Mouse (Mus musculus) urinary bladder, adult 2 months (tissue): ENCODE data around the gene Dlk2. TPM values are rescaled to one million over a fixed set of nuclear protein-coding genes. Genes with fewer than 3 reads are reported as not detected.

Source experiments
- DNase-seq: peaks from one replicate; pipeline ENCODE4 v3.0.0; 2022; ENCODE audit warnings: low spot score
- polyA plus RNA-seq: library from polyadenylated mRNA; depleted of rRNA; stranded (reverse); fragments of >200 nt; gene quantifications from 2 replicates; pipeline ENCODE4 v1.2.3, GENCODE M21; 2012

Gene Dlk2
- polyA plus RNA-seq, 1 experiment, result 27.6 TPM

DNA sequence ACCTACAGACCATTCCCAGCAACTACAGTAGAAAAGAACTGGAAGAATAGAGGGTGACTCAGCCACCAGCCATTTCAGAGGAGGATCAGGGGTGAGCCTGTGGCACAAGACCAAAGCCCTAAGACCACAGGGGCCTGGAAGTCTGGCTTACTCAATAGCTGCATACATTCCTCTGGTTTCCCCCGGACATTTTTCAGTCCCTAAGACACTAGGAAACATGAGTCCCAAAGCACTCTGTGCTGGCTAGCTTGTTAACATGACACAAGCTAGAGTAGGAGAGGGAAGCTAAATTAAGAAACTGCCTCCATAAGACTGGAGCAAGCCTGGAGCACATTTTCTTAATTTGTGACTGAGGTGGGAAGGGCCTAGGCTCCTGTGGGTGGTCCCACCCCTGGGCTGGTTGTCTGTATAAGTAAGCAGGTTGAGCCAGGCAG is 23.4 kb upstream of the Dlk2 start:
- DNase-seq, result no peak

DNA sequence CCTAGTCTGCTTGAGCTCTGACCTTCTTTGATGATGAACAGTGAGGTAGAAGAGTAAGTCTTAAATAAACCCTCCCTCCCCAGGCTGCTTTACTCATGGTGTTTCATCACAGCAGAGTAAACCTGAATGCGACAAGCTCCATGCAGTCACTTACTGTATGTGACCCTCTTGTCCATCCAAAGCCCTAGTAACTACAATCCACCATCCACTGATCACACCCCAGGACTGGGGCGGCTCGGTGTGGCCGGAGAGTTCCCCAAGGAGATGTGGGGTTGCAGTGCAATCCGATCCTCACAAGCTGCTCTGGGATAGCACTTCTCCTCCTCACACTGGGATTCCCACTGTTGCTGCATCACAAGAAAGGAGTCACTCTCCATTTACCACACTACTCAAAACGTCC is 22.8 kb upstream of the Dlk2 start:
- DNase-seq, result no peak

DNA sequence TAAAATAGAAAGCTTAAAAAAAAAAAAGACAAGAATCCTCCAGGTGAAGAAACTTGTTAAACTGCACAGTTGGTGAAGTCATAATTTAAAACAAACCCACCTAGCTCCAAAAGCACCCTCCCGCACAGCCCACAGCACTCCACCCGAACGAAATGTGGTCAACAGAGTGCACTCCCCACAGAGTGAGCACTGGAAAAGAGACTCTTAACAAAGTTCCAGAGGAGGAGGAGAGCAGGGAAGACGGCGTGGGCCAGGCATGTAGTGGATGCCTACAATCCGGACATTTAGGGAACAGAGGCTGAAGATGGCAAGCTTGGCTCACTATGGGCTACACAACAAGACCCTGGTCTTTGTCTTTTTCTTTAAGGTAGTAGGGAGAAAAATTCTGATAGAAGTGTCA is 22.2 kb upstream of the Dlk2 start:
- no peak for DNase-seq

DNA sequence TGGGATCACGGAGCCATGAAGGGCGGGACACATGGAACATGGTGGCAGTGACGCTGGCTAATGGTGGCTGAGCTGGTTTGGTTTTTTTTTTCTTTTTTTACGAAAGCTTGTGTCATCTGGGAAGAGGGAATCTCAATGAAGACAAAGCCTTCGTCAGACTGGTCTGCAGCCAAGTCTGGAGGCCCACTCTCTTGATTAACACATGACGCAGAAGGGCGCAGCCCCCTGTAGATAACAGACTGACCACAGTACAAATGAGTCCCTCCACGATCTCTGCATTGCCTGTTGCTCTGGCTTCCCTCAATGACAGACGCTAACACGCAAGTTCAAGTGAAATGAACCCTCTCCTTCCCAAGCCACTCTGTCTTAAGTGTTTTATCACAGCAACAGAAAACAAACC is 21.7 kb upstream of the Dlk2 start:
- DNase-seq, result no peak

DNA sequence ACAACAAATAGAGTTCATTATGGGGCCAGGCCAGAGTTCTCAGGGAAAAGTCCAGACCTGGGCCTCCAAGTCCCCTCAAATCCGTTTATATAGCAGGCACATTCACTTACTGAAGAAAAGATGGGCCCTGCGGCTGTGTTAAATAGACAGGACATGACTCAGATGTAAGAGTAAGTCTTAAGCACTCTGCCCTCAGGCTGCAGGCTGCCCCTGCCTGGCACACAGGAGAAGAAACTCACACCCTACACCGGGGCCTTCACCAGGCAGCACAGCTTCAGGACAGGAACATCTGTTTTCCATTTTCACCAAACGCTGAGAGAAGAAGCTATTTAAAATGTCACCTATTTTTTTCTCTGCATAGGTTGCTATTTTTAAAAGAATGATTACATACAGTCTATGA is 19.6 kb upstream of the Dlk2 start:
- peak; percentile 18 for DNase-seq

DNA sequence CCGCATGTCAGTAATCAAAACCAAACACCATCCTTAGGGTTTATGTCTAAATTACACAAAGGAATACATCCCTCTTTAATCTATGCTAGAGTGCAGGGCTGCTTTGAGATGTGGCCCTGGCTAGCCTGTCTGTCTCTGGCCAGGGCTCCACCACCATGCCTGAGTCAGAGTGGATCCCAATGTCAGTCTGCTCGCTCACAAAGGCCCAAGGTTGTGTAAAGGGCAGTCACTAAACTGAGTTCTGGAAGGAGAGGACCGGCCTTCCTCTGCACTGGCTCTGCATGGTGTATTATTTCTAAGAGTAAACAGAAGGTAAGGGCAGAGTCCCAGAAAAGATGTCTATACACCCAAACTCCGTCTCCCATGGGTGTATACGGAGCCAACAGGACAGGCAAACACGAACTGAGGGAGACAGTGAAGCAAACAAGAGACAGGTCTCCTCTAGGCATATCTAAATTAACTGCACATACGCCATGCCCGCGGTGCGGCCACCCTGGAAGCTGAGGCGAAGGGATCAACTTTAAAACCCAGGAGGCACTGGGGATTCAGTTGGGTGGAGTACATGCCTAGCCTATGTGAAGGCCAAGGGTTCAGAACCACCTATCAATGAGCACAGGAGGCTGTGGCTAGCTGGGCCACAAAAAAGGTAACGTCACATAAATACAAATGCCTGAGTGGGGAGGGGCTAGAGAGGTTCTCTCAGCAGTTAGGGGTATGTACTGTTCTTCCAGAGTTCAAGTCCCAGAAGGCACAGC is 19.0 kb upstream of the Dlk2 start:
- no peak for DNase-seq

DNA sequence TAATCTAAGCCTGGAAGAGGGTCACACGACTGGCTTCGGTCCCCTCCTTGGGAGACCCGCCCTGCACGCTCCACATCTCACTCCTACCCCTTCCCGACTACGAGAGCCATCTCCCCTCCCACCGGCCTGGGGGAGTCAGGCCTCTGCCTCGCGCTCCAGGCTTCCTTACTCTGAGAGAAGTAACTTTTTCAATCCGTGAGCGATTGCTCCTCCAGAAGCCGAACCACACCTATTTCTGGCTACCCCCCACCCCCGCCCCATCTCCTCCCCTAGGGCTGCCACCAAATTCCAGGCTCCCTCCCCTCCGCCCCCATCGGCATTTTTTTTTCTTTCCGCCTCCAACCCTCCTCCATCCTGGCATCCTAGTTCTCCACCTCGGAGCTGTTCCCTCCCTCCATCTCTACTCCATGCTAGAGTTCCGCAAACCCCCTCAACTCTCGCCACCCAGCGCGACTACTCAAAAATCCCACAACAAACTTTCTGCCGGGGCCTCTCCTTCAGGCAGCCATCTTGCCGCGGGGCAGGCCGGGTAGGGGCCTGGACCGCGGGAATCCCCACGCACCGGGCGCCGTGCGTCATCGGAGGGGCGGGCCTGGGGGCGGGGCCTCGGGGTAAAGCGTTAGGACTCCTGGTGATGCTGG is 14.6 kb upstream of the Dlk2 start, which contains the start of gene Tjap1:
Tjap1 (minus strand) TSS at position 544 of the 641 bp plus-strand sequence.
- DNase-seq, result peak; percentile 67

DNA sequence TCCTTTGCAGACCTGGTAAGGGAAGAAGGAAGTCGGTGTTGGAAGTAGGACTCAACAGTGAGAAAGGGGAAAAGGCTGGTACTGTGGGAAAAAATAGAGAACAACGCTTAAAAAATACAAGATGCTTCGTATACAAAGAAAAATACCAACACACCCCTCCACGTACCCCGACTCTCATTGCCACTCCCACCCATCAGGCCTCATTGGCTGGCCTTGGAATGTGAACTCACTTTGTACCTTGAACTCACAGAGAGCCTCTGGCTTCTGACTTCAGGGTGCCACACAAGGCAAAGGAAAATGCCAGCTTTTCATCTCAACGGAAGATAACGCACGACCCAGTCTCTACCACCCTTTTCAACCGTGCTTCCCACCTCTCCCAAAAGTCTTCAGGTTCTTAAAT is 14.1 kb upstream of the Dlk2 start:
- no peak for DNase-seq

DNA sequence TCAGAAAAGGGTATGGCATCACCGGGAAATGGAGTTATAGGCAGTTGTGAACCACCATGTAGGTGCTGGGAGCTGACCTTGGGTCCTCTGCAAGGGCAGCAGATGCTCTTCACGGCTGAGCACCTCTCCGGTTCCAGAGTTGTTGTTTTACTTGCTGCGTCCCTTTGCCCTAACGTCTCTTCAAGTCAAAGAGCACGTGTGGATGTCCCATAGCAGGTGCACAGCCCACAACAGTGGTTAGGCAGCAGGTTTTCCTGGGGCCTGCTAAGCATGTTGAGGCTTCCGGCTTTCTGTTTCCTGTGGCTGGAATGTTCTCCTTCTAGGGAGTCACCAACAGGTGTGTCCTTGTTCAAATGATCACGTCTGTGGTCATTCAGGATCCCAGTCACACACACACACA is 13.3 kb upstream of the Dlk2 start:
- no peak for DNase-seq

DNA sequence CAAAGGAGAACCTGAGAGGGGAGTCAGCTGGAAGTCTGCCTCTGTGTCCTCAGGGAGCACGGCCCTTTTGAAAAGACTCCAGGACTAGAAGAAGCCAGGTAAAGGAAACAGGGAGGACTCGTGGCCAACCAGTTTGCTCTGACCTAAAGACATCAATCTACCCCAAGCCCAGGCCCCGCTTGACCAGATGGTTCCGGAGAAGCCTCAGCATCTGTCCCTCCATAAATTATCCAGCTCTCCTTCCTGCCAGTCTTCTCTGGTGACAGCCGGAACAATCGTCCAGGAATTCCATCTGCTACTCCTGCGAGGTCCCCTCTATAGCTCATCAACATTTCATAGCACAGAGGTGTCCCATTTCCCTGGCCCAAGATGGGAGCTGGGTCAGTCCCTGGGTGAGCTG is 12.6 kb upstream of the Dlk2 start:
- DNase-seq, result no peak

DNA sequence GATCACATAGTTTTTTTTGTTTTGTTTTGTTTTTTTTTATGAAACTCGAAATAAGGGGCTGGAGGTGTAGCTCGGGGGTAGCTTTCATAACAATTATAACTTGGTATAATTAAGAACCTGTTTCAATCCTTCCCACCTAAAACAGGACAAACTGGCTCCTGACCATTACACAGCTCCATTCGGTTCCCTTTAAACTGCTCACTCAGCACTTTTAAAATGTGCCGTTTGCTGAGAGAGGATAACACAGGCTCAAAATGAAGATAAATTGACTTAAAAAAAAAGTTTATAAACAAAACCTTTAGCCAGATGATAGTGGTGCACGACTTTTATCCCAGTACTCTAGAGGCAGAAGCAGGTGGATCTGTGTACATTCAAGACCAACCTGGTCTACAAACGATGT is 11.8 kb upstream of the Dlk2 start:
- no peak for DNase-seq

DNA sequence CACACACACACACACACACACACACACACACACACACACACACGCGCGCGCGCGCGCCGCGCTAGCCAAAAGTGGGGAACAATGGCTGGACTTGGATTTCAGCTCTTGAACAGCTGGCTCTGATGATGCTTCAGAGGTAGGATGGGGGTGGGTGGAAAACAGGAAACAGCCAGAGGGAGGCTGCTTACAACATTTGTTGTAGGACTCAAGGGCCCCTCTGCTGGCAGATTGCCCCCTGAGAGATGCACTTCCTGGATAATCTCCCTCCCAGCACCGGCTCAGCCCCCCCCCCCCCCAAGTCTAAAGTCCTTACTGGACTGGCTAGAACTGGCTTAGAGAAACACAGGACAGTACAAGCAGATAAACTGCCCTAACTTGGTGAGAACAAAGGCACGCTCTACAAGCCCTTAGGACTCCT is 9.5 kb upstream of the Dlk2 start:
- DNase-seq, result no peak

DNA sequence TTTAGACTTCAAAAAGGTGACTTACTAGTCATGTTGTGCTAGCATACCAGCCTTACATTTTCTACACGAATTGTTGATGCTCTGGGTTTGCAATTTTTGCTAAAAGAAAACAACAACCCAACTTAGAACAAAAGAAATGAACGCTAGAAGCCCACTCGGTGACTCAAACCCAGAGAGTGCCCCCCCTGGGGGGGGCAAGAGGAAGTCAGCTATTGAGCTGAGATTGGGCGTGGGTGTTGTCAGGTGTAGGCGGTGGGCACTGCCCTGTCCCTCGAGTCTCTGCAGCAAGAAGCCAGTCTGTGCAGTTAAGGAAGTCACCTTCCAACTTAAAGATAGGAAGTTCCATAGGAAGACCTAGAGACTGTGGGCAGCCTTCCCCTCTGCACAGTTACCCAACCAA is 620 bp upstream of the Dlk2 start:
- DNase-seq, result no peak

DNA sequence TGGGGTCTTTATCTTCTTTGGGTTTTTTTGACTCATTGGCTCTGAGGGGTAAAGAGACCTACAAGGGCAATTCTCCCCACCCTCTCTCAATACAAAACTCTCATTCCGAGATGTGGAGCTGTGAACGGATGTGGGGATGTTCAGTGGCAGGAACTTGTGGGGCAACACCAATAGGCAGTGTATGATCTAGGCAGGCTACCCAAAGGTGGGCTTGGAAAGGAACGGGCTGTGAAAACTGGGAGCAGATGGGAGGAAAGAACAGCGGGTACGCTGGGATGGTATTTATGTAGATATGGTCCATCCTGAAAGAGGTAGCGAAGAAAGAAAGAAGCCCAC is 225 bp upstream of the Dlk2 start:
- no peak for DNase-seq

DNA sequence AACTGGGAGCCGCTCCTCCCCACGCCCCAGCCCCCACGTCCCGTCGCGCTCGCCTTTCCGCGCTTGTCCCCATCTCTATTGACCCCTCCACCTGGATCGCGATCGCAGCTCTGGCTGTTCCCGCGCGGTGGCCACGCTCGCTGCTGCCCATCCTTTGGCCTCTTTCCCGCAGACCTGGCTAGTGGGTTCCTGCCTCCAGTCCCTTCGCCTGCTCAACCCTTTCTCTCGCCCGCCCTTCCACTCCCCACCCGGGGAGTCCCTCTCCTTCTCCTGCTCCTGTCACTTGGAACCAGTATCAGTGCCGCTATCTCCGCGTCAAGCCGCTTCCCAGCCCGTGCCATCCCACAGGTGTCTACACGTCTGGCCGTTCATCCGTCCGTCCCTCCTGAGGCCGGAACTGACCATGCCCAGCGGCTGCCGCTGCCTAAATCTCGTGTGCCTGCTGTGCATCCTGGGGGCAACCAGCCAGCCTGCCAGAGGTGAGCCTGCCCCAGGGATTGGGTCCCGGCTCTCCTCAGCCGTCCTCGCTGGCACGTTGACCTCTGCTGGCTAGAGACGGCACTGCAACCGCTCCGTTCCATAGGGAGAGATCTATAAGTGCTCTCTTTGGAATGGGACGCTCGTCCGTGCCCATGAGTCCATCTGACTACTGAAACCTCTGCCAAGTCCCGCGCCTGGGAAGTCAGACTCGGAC is 1.1 kb downstream of the Dlk2 start:
- peak; percentile 75 for DNase-seq

DNA sequence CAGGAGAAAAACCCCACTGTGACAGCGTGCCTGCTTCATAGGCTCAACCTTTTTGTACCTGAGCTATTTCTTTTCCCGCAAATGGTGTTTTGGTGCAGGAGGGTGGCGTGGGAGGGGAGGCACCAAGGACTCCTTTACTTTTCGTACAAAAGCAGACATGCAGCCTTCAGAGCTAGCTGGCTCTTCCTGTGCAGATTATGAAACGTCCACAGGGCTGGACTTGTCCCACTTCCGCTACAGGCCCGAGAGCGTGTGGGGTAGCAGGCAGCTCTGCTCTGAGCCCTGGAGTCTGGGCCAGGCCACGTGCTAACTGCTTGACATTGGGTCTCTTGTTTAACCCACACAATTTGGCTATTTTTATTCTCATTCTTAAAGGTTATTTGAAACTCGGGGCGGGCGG is 4.7 kb downstream of the Dlk2 start:
- no peak for DNase-seq

DNA sequence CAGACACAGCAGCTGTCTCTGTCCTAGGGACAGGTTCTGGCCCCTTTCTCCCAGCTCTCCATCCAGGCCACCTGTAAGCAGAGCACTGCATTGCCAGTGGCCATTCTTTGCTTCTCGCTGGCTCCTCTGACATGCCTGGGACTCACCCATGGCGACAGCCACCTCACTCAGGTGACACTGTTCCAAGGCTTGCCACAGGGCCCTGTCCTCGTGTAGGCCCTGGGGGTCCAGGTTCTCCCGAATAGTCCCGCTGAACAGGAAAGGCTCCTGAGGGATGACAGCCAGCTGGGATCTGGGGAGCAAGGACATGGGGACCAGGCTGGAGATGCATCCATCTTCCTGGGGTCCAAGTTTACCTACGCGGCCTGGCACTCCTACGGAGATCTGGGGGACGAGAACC is 7.0 kb downstream of the Dlk2 start:
- no peak for DNase-seq

DNA sequence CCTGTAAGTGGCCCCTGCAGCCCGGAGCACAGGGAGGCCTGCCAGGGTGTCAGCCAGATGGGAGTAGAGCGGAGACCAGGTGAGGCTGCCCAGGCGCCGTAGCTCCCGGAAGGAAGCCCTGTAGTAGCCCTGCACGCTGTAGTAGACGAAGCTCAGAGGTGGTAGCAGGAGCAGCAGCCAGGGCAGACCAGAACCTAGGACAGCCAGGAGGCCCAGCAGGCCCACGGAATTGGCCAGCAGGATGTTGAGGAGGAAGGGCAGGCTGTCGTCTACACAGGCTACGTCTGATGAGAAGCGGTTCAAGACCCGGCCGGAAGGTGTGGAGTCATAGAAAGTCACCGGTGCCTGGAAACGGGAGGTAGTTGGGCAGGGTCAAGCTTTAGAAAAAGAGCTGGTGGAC is 9.7 kb downstream of the Dlk2 start:
- no peak for DNase-seq

DNA sequence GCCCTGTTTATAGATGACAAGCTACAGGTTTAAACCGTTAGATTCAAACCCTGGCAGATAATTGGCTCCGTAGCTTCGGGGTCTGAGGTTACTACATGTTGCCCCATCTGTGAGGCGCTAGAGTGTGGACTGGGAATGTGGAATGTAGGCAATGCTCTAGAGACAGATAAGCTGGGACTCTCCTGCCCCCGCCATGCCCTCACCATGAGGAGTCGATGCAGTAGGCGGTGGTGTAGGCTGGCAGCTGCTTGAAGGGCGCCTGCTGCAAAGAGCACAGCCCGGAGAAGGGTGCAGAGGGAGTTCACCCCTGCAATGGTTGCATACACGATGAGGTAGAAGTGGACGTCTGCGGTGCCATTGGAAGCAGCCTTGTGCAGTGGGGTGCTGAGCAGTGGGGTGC is 12.6 kb downstream of the Dlk2 start:
- no peak for DNase-seq

DNA sequence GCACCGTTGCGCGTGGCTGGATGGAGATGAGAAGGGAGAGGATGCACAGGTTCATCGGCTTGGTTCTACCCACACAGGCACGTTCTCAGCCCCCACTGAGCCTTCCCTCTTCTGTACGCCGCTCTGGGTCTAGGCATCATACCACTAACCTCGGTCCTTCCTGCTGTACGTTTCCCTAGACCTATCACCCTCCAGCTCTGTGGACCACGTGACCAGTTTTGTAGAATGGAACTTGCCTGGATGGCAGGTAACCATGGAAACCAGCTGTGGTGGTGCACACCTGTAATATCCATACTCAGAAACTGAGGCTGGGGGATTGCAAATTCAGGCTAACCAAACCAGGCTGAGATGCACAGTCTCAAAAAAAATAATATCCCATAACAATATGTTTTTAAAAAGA is 13.3 kb downstream of the Dlk2 start:
- DNase-seq, result no peak

DNA sequence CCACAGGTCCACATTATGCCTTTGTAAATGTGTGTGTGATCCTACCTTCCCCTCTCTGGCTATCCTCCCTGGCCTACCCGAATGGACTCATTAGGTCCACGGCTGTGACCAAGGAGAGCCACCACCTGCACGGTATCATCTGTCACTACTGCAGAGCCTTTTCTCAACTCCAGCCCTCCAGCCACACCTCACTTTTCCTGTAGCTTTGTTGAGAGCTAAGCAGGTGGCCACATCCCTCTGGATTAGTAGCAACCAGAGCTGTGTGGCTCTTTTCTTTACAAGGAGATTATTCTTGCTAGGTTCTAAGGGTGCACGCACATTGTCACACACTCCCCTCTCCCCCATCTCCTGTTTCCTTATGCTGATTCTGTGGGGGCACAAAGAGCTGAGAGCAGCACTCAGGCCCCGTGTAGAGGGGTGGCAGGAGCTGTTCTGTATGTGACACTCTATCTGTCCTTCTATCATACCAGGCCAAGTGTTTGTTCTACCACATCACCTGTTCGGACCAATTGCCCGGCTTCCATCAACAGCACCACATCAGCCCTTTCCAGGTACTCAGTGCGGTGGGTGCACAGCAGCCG is 16.0 kb downstream of the Dlk2 start:
- no peak for DNase-seq

DNA sequence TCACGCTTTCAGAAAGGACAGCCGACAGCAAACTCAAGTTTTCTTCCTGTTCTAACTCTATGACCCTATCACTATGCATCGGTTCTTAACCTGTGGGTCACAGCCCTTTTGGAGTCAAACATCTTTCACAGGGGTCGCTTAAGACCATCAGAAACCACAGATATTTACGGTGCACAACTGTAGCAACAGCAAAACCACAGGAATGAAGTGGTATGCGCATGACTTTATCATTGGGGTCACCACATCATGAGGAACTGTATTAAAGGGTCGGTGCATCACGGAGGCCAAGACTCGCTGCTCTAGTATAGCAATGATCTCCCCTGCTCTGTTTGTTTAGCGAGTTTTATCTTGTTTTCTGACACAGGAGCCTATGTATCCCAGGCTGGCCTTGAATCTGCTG is 18.6 kb downstream of the Dlk2 start:
- DNase-seq, result no peak

DNA sequence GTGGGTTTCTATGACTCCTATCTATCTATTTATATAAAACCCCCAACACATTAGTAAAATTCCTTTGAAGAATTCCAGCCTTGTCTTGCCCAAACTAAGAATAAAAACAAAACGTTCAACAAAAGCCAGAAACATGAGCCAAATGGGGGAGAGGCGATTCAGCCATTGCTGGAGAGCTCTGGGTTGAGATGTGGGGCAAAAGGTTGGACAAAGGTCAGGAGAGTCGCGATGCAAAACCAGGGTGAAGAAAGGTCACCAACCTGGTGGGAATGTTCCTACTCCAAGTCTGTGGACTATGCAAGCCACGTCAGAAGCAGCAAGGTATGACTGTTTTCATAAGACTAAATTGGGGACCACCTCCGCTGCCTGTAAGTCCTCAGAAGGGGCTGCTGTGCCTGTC is 23.3 kb downstream of the Dlk2 start:
- DNase-seq, result no peak
